Mouse (Mus musculus): ENCODE results near the gene A830031A19Rik.

A830031A19Rik gene

DNA sequence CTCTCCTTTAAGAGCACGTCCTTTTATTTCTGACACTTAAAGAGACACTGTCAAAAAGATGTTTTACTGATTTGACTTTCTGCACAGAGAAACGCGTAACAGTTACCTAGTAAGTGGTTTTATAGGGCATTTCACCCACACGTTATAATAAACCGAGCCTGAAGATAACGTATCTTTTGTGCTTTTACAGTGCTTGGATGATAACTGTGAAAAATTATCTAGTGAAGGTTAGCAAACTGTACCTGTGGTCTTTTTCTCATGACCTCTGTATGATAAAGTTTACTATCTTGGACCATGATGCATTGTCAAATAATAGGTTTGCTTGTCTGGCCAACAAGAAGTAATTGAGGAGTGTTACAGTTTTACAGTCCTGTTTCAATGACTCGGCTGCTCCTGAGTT is 74.2 kb downstream of the A830031A19Rik start:
- no peak for DNase-seq

Measured in cerebellum, adult 8-10 months (tissue).